Mouse (Mus musculus): Measurements from ENCODE around the gene Ssna1.

DNA sequence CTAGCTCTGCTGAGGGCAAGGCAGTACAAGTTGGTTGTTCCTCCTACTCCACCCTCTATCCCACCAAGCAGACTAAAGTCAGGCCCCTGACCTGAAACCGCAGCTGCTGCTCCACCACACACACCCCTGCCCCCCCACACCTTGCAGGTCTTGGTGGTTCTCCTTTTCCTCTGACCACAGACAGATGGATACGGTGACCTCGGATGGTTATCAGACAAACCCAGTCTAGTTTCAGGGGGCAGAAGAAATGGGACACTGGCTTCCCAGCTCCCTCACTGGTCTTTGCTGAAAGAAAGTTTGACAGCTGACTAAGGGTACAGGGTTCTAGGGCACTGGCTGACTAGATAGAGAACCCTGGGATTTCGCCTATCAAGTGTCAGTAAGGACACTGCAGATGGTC lies 38.8 kb downstream of the Ssna1 start:
- no peak for TF ChIP-seq CTCF (conservative IDR thresholded peaks at IDR 0.05 in 1 of 2, IDR thresholded peaks at IDR 0.05 in 1 of 2; ENCODE audit: low read depth in 2 of 2, low read length in 2 of 2)
- TF ChIP-seq PAX5 (IDR thresholded peaks at IDR 0.05; ENCODE audit: low read length), result no peak
- no peak for TF ChIP-seq NRF1 (IDR thresholded peaks at IDR 0.05; ENCODE audit: low read depth, low read length)
- no peak for TF ChIP-seq USF1 (IDR thresholded peaks at IDR 0.05; ENCODE audit: low read depth, low read length)
- no peak for TF ChIP-seq POLR2A (IDR thresholded peaks at IDR 0.05; ENCODE audit: low read depth, low read length)
- no peak for TF ChIP-seq ZC3H11A (IDR thresholded peaks at IDR 0.05; ENCODE audit: low read depth, low read length)
- TF ChIP-seq ZNF384 (IDR thresholded peaks at IDR 0.05; ENCODE audit: low read depth, low read length), result no peak

All from CH12.LX (cell line).